Mouse (Mus musculus) ES-E14 (cell line): ENCODE data around the gene Tspan32. TPM values are rescaled to one million over a fixed set of nuclear protein-coding genes. Genes with fewer than 3 reads are reported as not detected.

ENCODE experiments used
- DNase-seq: peaks from one replicate; pipeline ENCODE4 v3.0.0-alpha.2; 2013; ENCODE audit warnings: low read depth, low spot score
- H3K27ac ChIP-seq: 2 replicates; pipeline ENCODE4 v1.5.1; 2012; ENCODE audit warnings: low read depth, mild to moderate bottlenecking, low read length, moderate library complexity, mixed read lengths; ENCODE audit not compliant: poor library complexity, insufficient read depth, severe bottlenecking
- H3K36me3 ChIP-seq: 2 replicates; pipeline ENCODE4 v1.6.1; 2012; ENCODE audit warnings: mild to moderate bottlenecking, low read length, moderate library complexity, mixed read lengths; ENCODE audit not compliant: control insufficient read depth, poor library complexity, insufficient read depth, severe bottlenecking
- H3K4me1 ChIP-seq, 2 experiments: fragments of 150-350 bp in 1 of 2; sonication (generic) in 1 of 2; 2 replicates each; pipeline ENCODE4 v1.6.1; 2012; ENCODE audit warnings: low read length in 2 of 2, mild to moderate bottlenecking in 1 of 2, mixed read lengths in 1 of 2; ENCODE audit not compliant: control insufficient read depth in 2 of 2, insufficient read depth in 2 of 2, poor library complexity in 1 of 2
- H3K4me3 ChIP-seq, 2 experiments: fragments of 150-350 bp in 1 of 2; sonication (generic) in 1 of 2; 2 replicates each; pipeline ENCODE4 v1.5.1; 2012; ENCODE audit warnings: low read length in 2 of 2, low read depth in 1 of 2, mild to moderate bottlenecking in 1 of 2, mixed read lengths in 1 of 2; ENCODE audit not compliant: insufficient read depth in 1 of 2, poor library complexity in 1 of 2, severe bottlenecking in 1 of 2
- H3K9ac ChIP-seq: 2 replicates; pipeline ENCODE4 v1.6.1; 2012; ENCODE audit warnings: low read depth, mild to moderate bottlenecking, low read length, mixed read lengths; ENCODE audit not compliant: poor library complexity, insufficient read depth, severe bottlenecking
- H3K9me3 ChIP-seq: fragments of 150-350 bp; sonication (generic); 2 replicates; pipeline ENCODE4 v1.6.1; 2012; ENCODE audit warnings: low read depth, mild to moderate bottlenecking, low read length; ENCODE audit not compliant: control insufficient read depth, insufficient read depth
- CHD2 ChIP-seq: IDR thresholded peaks from 2 replicates; pipeline ENCODE4 v1.6.1; 2014; ENCODE audit warnings: mild to moderate bottlenecking, low read depth, low read length, inconsistent platforms
- HCFC1 ChIP-seq: IDR thresholded peaks from 2 replicates; pipeline ENCODE4 v1.6.1; 2012; ENCODE audit warnings: low read length, inconsistent platforms, borderline replicate concordance; ENCODE audit not compliant: insufficient read depth
- MAFK ChIP-seq: IDR thresholded peaks from 2 replicates; pipeline ENCODE4 v1.6.1; 2014; ENCODE audit warnings: mild to moderate bottlenecking, low read depth, low read length, inconsistent platforms; ENCODE audit not compliant: insufficient read depth
- ZC3H11A ChIP-seq: IDR thresholded peaks from 2 replicates; pipeline ENCODE4 v1.6.1; 2012; ENCODE audit warnings: low read depth, mild to moderate bottlenecking, inconsistent platforms, low read length, borderline replicate concordance
- ZNF384 ChIP-seq: IDR thresholded peaks from 2 replicates; pipeline ENCODE4 v1.6.1; 2012; ENCODE audit warnings: low read depth, low read length, inconsistent platforms
- in situ Hi-C, 2 experiments: fragments of 600-800 bp; cut with MboI; formaldehyde crosslinking; loops; one replicate each; pipeline ENCODE4 v1.15.1; 2025; ENCODE audit warnings: low sequenced_read_pairs in 2 of 2, inconsistent platforms in 1 of 2; ENCODE audit not compliant: unreplicated experiment in 2 of 2
- total RNA-seq: library from RNA; depleted of rRNA; stranded (reverse); fragments of 300-350 nt; gene quantifications from 2 replicates; pipeline ENCODE4 v1.2.3, GENCODE M21; 2012

Gene Tspan32
- total RNA-seq, 1 experiment, result 4.3 TPM

DNA sequence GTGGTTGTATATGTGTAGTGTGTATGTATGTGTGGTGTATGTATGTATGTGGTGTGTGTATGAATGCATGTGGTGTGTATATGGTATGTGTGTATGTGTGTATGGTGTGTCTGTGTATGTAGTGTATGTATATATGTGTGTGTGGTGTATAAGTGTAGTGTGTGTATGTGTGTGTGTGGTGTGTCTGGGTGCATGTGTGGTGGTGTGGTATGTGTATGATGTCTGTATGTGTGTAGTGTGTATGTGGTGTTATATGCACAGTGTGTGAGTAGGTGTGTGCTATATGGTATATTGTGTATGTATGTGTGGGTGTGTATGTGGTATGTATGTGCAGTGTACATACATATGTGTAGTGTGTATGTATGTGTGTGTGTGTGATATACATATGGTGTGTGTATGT lies 15.2 kb downstream of the Tspan32 start:
- no peak overlapping the region for H3K27ac ChIP-seq
- in situ Hi-C loops, result no loop called here
- TF ChIP-seq HCFC1 (no peak), MAFK (no peak), ZNF384 (no peak), ZC3H11A (no peak), CHD2 (no peak)

DNA sequence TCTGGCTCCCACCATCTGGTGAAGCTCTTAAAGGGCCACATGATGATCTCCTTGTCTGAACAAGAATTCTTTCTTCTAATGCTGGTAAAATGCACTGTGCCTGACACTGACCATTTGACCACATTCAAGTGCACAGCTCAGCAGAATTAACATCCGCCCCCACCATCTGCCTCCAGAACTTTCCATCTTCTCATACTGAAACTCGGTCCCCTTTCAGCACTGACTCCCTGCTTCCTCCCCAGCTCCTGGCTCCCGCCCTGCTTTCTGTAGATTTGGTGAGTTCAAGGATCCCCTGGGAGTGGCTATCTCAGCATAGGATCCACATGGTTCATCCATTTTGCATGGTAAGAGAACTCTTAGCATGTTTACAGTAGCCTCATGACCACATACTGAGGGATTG lies 15.9 kb downstream of the Tspan32 start:
- in situ Hi-C loops, result no loop called here
- no peak overlapping the region for H3K9ac ChIP-seq
- no peaks in the 10 kb centered on the region for H3K9me3 ChIP-seq
- TF ChIP-seq CHD2 (no peak), MAFK (no peak), ZNF384 (no peak)
- H3K4me1 ChIP-seq, result peaks cover 0 to 9% of the 10 kb centered on the region in 2 experiments; a peak in 2 of 4 replicates
- no peak overlapping the region for H3K27ac ChIP-seq
- no peak overlapping the region for H3K4me3 ChIP-seq
- no peak for DNase-seq
- no peaks in the 10 kb centered on the region for H3K36me3 ChIP-seq

More for the DNA sequence above, 15.2 kb downstream of the Tspan32 start:
- DNase-seq, result no peak
- Histone ChIP-seq H3K4me3 (no peak overlapping the region), H3K4me1 (peaks cover 0 to 16% of the 10 kb centered on the region in 2 experiments; a peak in 2 of 4 replicates), H3K9me3 (no peaks in the 10 kb centered on the region), H3K9ac (no peak overlapping the region), H3K36me3 (no peaks in the 10 kb centered on the region)

DNA sequence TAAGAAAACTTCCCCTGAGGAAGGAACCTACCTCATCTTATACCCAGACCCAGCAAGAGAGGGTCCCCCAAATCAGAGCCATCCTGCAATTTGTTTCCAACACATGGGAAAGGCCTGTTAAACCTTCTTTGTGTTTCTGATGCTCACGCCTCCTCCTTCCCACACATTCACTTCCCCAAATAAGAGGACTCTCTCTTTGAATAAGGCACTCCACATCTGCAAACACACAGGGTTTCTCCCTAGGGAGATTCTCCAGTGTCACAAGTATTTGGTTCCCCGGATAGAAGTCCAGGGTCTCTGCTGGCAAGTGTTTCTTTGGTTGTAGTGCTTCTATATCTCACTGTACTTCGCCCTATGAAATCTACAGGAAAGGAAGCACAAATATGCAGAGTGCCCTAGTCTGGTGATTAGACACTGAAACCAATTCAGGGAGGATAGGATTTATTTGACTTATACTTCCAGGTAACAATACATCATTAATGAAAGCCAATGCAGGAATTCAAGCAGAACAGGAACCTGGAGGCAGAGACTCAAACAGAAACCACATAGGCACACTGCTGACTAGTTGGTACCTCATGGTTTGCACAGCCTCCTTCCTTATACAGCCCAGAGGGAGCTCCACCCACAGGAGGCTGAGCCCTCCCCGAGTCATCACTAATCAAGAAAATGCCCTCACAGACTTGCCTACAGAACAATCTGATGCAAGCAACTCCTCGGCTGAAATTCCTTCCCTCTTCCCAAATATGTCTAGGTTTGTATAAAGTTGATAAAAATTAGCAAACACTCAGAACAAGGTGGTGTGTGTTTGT lies 16.7 kb downstream of the Tspan32 start:
- TF ChIP-seq ZC3H11A, result no peak
- no peak for TF ChIP-seq MAFK
- no peak for TF ChIP-seq CHD2
- TF ChIP-seq HCFC1, result no peak
- TF ChIP-seq ZNF384, result no peak
- H3K4me1 ChIP-seq, result peaks cover 0 to 6% of the 10 kb centered on the region in 2 experiments; a peak in 1 of 4 replicates
- H3K9ac ChIP-seq, result no peak overlapping the region
- H3K9me3 ChIP-seq, result no peaks in the 10 kb centered on the region
- DNase-seq, result no peak
- in situ Hi-C loops, result no loop called here
- H3K4me3 ChIP-seq, result no peak overlapping the region
- no peak overlapping the region for H3K27ac ChIP-seq
- H3K36me3 ChIP-seq, result no peaks in the 10 kb centered on the region

DNA sequence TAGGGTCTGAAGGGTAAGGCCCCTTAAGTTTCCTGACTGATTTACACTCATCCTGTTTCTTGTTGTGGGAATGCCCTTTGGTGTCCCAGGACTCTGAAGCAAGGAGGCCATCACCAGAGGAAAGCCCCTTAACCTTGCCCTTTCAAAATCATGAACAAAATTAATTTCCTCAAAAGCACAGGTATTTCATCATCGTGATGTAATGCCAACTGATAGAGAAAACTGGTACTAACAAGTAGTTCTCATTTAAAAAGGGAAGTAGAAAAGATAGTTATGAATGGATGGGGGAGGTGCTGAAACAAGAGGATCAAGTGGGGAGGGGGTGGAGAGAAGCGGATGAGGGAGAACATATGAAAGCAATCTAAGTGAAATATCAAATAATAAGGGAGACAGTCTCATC lies 18.7 kb downstream of the Tspan32 start:
- no peak overlapping the region for H3K27ac ChIP-seq
- DNase-seq, result no peak
- H3K4me3 ChIP-seq, result no peak overlapping the region
- H3K4me1 ChIP-seq, result no peaks in the 10 kb centered on the region
- H3K36me3 ChIP-seq, result no peaks in the 10 kb centered on the region
- H3K9ac ChIP-seq, result no peak overlapping the region
- TF ChIP-seq ZNF384 (no peak), MAFK (no peak), CHD2 (no peak), HCFC1 (no peak), ZC3H11A (no peak)
- H3K9me3 ChIP-seq, result no peaks in the 10 kb centered on the region
- in situ Hi-C loops, result no loop called here

DNA sequence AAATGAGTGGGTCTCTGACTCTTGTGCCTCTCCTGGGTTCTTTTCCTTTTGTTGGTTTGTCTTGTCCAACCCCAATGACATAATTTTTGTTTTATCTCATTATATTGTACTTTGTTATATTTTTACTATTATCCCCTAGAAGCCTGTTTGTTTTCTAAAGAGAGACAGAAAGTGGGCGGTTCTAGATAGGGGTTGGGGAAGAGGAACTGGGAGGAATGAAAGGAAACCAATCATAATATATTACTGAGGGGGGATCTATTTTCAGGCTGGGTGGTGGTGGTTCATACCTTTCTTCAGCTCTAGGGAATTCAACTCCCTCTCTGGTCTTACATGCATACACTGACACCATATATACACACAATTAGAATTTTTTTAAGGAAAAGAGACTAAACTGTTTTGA lies 19.4 kb downstream of the Tspan32 start:
- H3K9me3 ChIP-seq, result no peaks in the 10 kb centered on the region
- no peak overlapping the region for H3K27ac ChIP-seq
- no peak overlapping the region for H3K4me3 ChIP-seq
- in situ Hi-C loops, result no loop called here
- no peak for DNase-seq
- no peaks in the 10 kb centered on the region for H3K4me1 ChIP-seq
- TF ChIP-seq ZC3H11A (no peak), CHD2 (no peak), ZNF384 (no peak), MAFK (no peak), HCFC1 (no peak)
- no peaks in the 10 kb centered on the region for H3K36me3 ChIP-seq
- no peak overlapping the region for H3K9ac ChIP-seq
